Mouse (Mus musculus): Measurements from ENCODE around the gene Rwdd1.

DNA sequence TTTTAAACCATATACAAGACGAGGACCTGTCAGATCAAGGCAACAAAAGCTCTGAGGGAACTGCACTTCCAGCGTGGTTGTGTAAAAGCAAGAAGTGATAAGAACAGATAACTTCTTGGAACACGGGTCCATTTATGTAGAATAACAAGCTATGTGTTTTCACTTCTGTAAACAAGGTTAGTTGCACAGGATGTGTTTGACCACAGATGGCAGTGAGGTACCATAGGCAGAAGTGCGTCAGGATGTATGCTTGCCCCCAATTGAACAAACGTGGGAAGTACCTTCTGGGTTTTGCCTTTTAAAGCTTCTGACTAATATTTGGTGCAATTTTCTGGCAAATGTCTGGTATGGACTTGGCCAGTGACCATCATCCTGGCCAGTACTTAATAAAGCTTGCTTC lies 10.9 kb upstream of the Rwdd1 start:
- TF ChIP-seq TAL1 (conservative IDR thresholded peaks at IDR 0.05; ENCODE audit: low read depth, low read length) (no peak), CTCF (IDR thresholded peaks at IDR 0.05; ENCODE audit: low read depth, low read length) (no peak), GATA1 (IDR thresholded peaks at IDR 0.05; ENCODE audit: borderline replicate concordance, low read length) (no peak), POLR2AphosphoS5 (IDR thresholded peaks at IDR 0.05; ENCODE audit: insufficient replicate concordance, low read depth, low read length) (no peak), GATA2 (IDR thresholded peaks at IDR 0.05; ENCODE audit: borderline replicate concordance, low read depth, low read length) (no peak)

Measured in G1E (cell line).